Mouse (Mus musculus) stomach, embryonic 14.5 days (tissue): ENCODE measurements around the gene Gm10719. TPM values are rescaled to one million over a fixed set of nuclear protein-coding genes. Genes with fewer than 3 reads are reported as not detected.
A peak's percentile ranks its signal among the peaks of the same experiment; 100 is the strongest.
"Not testable (repeated sequence)": the region's sequence is repeated elsewhere in the genome, so short reads cannot be mapped to it uniquely, and the experiment has no call there.

Experiments
- ATAC-seq: fragments of 200-750 bp; cut with Nextera tagmentation; 2 replicates; pipeline ENCODE4 v1.8.0; 2017; ENCODE audit warnings: low read depth, moderate TSS enrichment; ENCODE audit not compliant: insufficient number of reproducible peaks, insufficient read depth, low FRiP score
- H3K27ac ChIP-seq: fragments of 300-500 bp; sonication (generic); 2 replicates; pipeline ENCODE4 v1.5.1; 2014; ENCODE audit warnings: mild to moderate bottlenecking, low read length, moderate library complexity, mixed read lengths
- H3K27me3 ChIP-seq: fragments of 300-500 bp; sonication (generic); 2 replicates; pipeline ENCODE4 v1.6.1; 2014; ENCODE audit warnings: low read length, control low read depth, mixed read lengths; ENCODE audit not compliant: control insufficient read depth, insufficient read depth
- H3K36me3 ChIP-seq: fragments of 300-500 bp; sonication (generic); 2 replicates; pipeline ENCODE4 v1.6.1; 2014; ENCODE audit warnings: mild to moderate bottlenecking, control low read depth, low read length, moderate library complexity, mixed read lengths; ENCODE audit not compliant: control insufficient read depth, insufficient read depth
- H3K4me1 ChIP-seq: fragments of 300-500 bp; sonication (generic); 2 replicates; pipeline ENCODE4 v1.6.1; 2014; ENCODE audit warnings: low read length, control low read depth, mixed read lengths; ENCODE audit not compliant: control insufficient read depth, insufficient read depth
- H3K4me2 ChIP-seq: fragments of 300-500 bp; sonication (generic); replicated peaks from 2 replicates; pipeline ENCODE4 v1.6.1; 2014; ENCODE audit warnings: low read depth, low read length, control low read depth
- H3K4me3 ChIP-seq: fragments of 300-500 bp; sonication (generic); 2 replicates; pipeline ENCODE4 v1.5.1; 2014; ENCODE audit warnings: low read depth, low read length, control low read depth
- H3K9ac ChIP-seq: fragments of 300-500 bp; sonication (generic); replicated peaks from 2 replicates; pipeline ENCODE4 v1.6.1; 2014; ENCODE audit warnings: low read depth, mild to moderate bottlenecking, control low read depth, low read length, moderate library complexity, mixed read lengths
- H3K9me3 ChIP-seq: fragments of 300-500 bp; sonication (generic); 2 replicates; pipeline ENCODE4 v1.6.1; 2016; ENCODE audit warnings: low read depth, low read length, control low read depth; ENCODE audit not compliant: control insufficient read depth
- WGBS: fragments of 180-500 bp; shearing (Covaris S2); extraction: QIAGEN DNeasy Blood & Tissue Kit; methylation state at CpG from one replicate; pipeline ENCODE4 v1.1.7; 2014; 5-methylcytosine and 5-hydroxymethylcytosine counted together
- polyA plus RNA-seq: library from polyadenylated mRNA; unstranded; fragments of >200 nt; fragmentation: Nextera tagmentation; extraction: Ambion mirVana; gene quantifications from 2 replicates; pipeline ENCODE4 v1.2.1, GENCODE M21; 2014

The Gm10719 gene
- 0.39 TPM in 1 of 2 replicates, not detected in the other for polyA plus RNA-seq

GRCm38 (mm10) chr9:3017108-3017507 lies at the start of gene Gm10719:
Gene Gm10719 (plus strand): TSS chr9:3017408.
- H3K27ac ChIP-seq, H3K9me3 ChIP-seq, H3K4me1 ChIP-seq, H3K4me3 ChIP-seq, H3K4me2 ChIP-seq, ATAC-seq, H3K27me3 ChIP-seq, H3K36me3 ChIP-seq, H3K9ac ChIP-seq: not testable (repeated sequence)
- WGBS = 67% methylated on average over 1 of the region's 9 CpGs

GRCm38 (mm10) chr9:3000445-3000972 lies 16.7 kb upstream of the Gm10719 start, which contains the start of gene Gm10722:
Gene Gm10722 (plus strand): TSS chr9:3000922.
- ATAC-seq, H3K36me3 ChIP-seq, H3K4me2 ChIP-seq, H3K27me3 ChIP-seq, H3K4me1 ChIP-seq, H3K9ac ChIP-seq, H3K4me3 ChIP-seq, H3K9me3 ChIP-seq, H3K27ac ChIP-seq: not testable (repeated sequence)
- WGBS = 66% methylated on average over 12 of the region's 12 CpGs

GRCm38 (mm10) chr9:3001006-3001405 lies 16.2 kb upstream of the Gm10719 start:
- H3K27me3 ChIP-seq, H3K27ac ChIP-seq, H3K4me3 ChIP-seq, H3K9ac ChIP-seq, H3K4me2 ChIP-seq, H3K36me3 ChIP-seq, ATAC-seq, H3K4me1 ChIP-seq, H3K9me3 ChIP-seq: not testable (repeated sequence)
- 64% methylated on average over 8 of the region's 8 CpGs for WGBS

GRCm38 (mm10) chr9:3001948-3002659 lies 15.1 kb upstream of the Gm10719 start:
- H3K9me3 ChIP-seq, H3K4me3 ChIP-seq, H3K27me3 ChIP-seq, H3K9ac ChIP-seq, H3K36me3 ChIP-seq, H3K4me2 ChIP-seq, H3K27ac ChIP-seq, H3K4me1 ChIP-seq: not testable (repeated sequence)
- peak; percentile 81 for ATAC-seq
- WGBS = 57% methylated on average over 8 of the region's 11 CpGs

GRCm38 (mm10) chr9:3002794-3003396 lies 14.3 kb upstream of the Gm10719 start, which contains the start of gene Gm11168:
Gene Gm11168 (plus strand): TSS chr9:3003346.
- H3K27ac ChIP-seq, ATAC-seq, H3K4me2 ChIP-seq, H3K36me3 ChIP-seq, H3K4me1 ChIP-seq, H3K27me3 ChIP-seq, H3K4me3 ChIP-seq, H3K9ac ChIP-seq, H3K9me3 ChIP-seq: not testable (repeated sequence)
- WGBS = 75% methylated on average over 6 of the region's 14 CpGs

GRCm38 (mm10) chr9:3006179-3006578 lies 11.0 kb upstream of the Gm10719 start:
- WGBS = 80% methylated on average over 1 of the region's 5 CpGs
- H3K36me3 ChIP-seq, H3K27me3 ChIP-seq, H3K4me3 ChIP-seq, H3K27ac ChIP-seq, H3K4me2 ChIP-seq, H3K9me3 ChIP-seq, ATAC-seq, H3K4me1 ChIP-seq, H3K9ac ChIP-seq: not testable (repeated sequence)

GRCm38 (mm10) chr9:3006636-3007035 lies 10.6 kb upstream of the Gm10719 start:
- not testable (repeated sequence) for H3K27me3 ChIP-seq, H3K9ac ChIP-seq, H3K27ac ChIP-seq, H3K4me3 ChIP-seq, H3K4me2 ChIP-seq, H3K9me3 ChIP-seq, H3K36me3 ChIP-seq, H3K4me1 ChIP-seq
- peak; percentile 65 for ATAC-seq
- WGBS = 79% methylated on average over 7 of the region's 8 CpGs

- not testable (repeated sequence) for H3K36me3 ChIP-seq, H3K4me2 ChIP-seq, H3K9ac ChIP-seq, H3K4me1 ChIP-seq, H3K4me3 ChIP-seq, H3K9me3 ChIP-seq, H3K27ac ChIP-seq, ATAC-seq, H3K27me3 ChIP-seq
- WGBS = 79% methylated on average over 7 of the region's 9 CpGs
These were observed 9.9 kb upstream of the Gm10719 start for GRCm38 (mm10) chr9:3007272-3007671.
